Mouse (Mus musculus) myocyte (in vitro differentiated cells): Measurements from ENCODE around the gene Dmbt1. TPM values are rescaled to one million over a fixed set of nuclear protein-coding genes. Genes with fewer than 3 reads are reported as not detected.

Experiments used
- H3K27me3 ChIP-seq: one replicate; pipeline ENCODE4 v1.6.1; 2011; ENCODE audit not compliant: control insufficient read depth, insufficient read depth, insufficient read length
- H3K36me3 ChIP-seq: one replicate; pipeline ENCODE4 v1.6.1; 2011; ENCODE audit not compliant: control insufficient read depth, insufficient read depth
- H3K4me2 ChIP-seq: one replicate; pipeline ENCODE4 v1.6.1; 2011; ENCODE audit warnings: low read depth, control low read depth
- H3K4me3 ChIP-seq: one replicate; pipeline ENCODE4 v1.5.1; 2011; ENCODE audit warnings: mild to moderate bottlenecking, control low read depth, moderate library complexity
- H3K79me2 ChIP-seq: one replicate; pipeline ENCODE4 v1.6.1; 2011; ENCODE audit not compliant: control insufficient read depth, insufficient read depth
- H3ac ChIP-seq: one replicate; pipeline ENCODE4 v1.6.1; 2011; ENCODE audit not compliant: control insufficient read depth, insufficient read length
- CEBPB ChIP-seq: IDR thresholded peaks from 2 replicates; pipeline ENCODE4 v1.6.1; 2011; ENCODE audit warnings: mild to moderate bottlenecking, moderate library complexity; ENCODE audit not compliant: poor library complexity, insufficient read depth, severe bottlenecking
- E2F4 ChIP-seq: IDR thresholded peaks from one replicate; pipeline ENCODE4 v1.6.1; 2011; ENCODE audit warnings: mild to moderate bottlenecking, control low read depth, moderate library complexity; ENCODE audit not compliant: insufficient read depth
- MAX ChIP-seq: IDR thresholded peaks from one replicate; pipeline ENCODE4 v1.6.1; 2011; ENCODE audit warnings: low read depth, mild to moderate bottlenecking, control low read depth
- MYOD1 ChIP-seq, 3 experiments: IDR thresholded peaks; one replicate each; pipeline ENCODE4 v1.6.1; 2011; ENCODE audit warnings: control low read depth in 2 of 3, low read depth in 2 of 3, mild to moderate bottlenecking in 2 of 3, moderate library complexity in 1 of 3; ENCODE audit not compliant: insufficient read length in 2 of 3, control insufficient read depth in 1 of 3
- MYOG ChIP-seq, 3 experiments: IDR thresholded peaks; one replicate each; pipeline ENCODE4 v1.6.1; 2011; ENCODE audit warnings: control low read depth in 2 of 3, low read depth in 2 of 3, mild to moderate bottlenecking in 2 of 3; ENCODE audit not compliant: insufficient read length in 2 of 3, control insufficient read depth in 1 of 3, insufficient read depth in 1 of 3
- POLR2A ChIP-seq: IDR thresholded peaks from one replicate; pipeline ENCODE4 v1.6.1; 2011; ENCODE audit warnings: low read depth, mild to moderate bottlenecking, control low read depth, moderate library complexity; ENCODE audit not compliant: insufficient read length
- POLR2AphosphoS2 ChIP-seq: IDR thresholded peaks from one replicate; pipeline ENCODE4 v1.6.1; 2011; ENCODE audit warnings: low read depth, control low read depth; ENCODE audit not compliant: insufficient read length
- REST ChIP-seq: IDR thresholded peaks from one replicate; pipeline ENCODE4 v1.6.1; 2011; ENCODE audit warnings: mild to moderate bottlenecking, control low read depth, moderate library complexity; ENCODE audit not compliant: insufficient read depth, insufficient read length
- SRF ChIP-seq: IDR thresholded peaks from one replicate; pipeline ENCODE4 v1.6.1; 2011; ENCODE audit warnings: low read depth; ENCODE audit not compliant: control insufficient read depth, insufficient read length
- TCF12 ChIP-seq: IDR thresholded peaks from one replicate; pipeline ENCODE4 v1.6.1; 2011; ENCODE audit warnings: mild to moderate bottlenecking, control low read depth; ENCODE audit not compliant: poor library complexity, insufficient read depth, severe bottlenecking
- TCF3 ChIP-seq: IDR thresholded peaks from one replicate; pipeline ENCODE4 v1.6.1; 2011; ENCODE audit warnings: low read depth, control low read depth; ENCODE audit not compliant: insufficient read length
- USF1 ChIP-seq: IDR thresholded peaks from one replicate; pipeline ENCODE4 v1.6.1; 2011; ENCODE audit warnings: low read depth, mild to moderate bottlenecking, control low read depth, moderate library complexity
- polyA plus RNA-seq: library from polyadenylated mRNA; unstranded; fragments of >200 nt; fragmentation: generic; extraction: Trizol; gene quantifications from one replicate; pipeline ENCODE4 v1.2.1, GENCODE M21; 2012; ENCODE audit warnings: missing spikeins

Gene Dmbt1
- polyA plus RNA-seq, 1 experiment: not detected

- no peaks in the 10 kb centered on the region for H3K36me3 ChIP-seq
- H3K79me2 ChIP-seq: no peaks in the 10 kb centered on the region
- no peak overlapping the region for H3ac ChIP-seq
- H3K4me3 ChIP-seq: no peak overlapping the region
- no peak overlapping the region for H3K4me2 ChIP-seq
- TF ChIP-seq REST (no peak), MYOD1 (IDR thresholded peaks at IDR 0.05; ENCODE audit: control insufficient read depth in 1 of 3, insufficient read length in 2 of 3, low read depth in 2 of 3) (no peak), CEBPB (no peak), TCF3 (no peak), MYOG (IDR thresholded peaks at IDR 0.05; ENCODE audit: control insufficient read depth in 1 of 3, insufficient read depth in 1 of 3, insufficient read length in 2 of 3, low read depth in 2 of 3) (no peak), TCF12 (no peak), POLR2A (no peak), POLR2AphosphoS2 (no peak), SRF (no peak), MAX (no peak), E2F4 (no peak), USF1 (no peak)
- H3K27me3 ChIP-seq: no peaks in the 10 kb centered on the region
Measured at GRCm38 (mm10) chr7:131112486-131112885, 80.6 kb downstream of the Dmbt1 start.

- TF ChIP-seq CEBPB (no peak), TCF3 (no peak), REST (no peak), MAX (no peak), USF1 (no peak), POLR2A (no peak), MYOG (IDR thresholded peaks at IDR 0.05; ENCODE audit: control insufficient read depth in 1 of 3, insufficient read depth in 1 of 3, insufficient read length in 2 of 3, low read depth in 2 of 3) (no peak), MYOD1 (IDR thresholded peaks at IDR 0.05; ENCODE audit: control insufficient read depth in 1 of 3, insufficient read length in 2 of 3, low read depth in 2 of 3) (no peak), POLR2AphosphoS2 (no peak), TCF12 (no peak), E2F4 (no peak), SRF (no peak)
- Histone ChIP-seq H3K27me3 (no peaks in the 10 kb centered on the region), H3ac (no peak overlapping the region), H3K4me2 (no peak overlapping the region), H3K36me3 (no peaks in the 10 kb centered on the region), H3K79me2 (no peaks in the 10 kb centered on the region), H3K4me3 (no peak overlapping the region)
Measured at GRCm38 (mm10) chr7:131113676-131114075, 81.8 kb downstream of the Dmbt1 start.

DNA sequence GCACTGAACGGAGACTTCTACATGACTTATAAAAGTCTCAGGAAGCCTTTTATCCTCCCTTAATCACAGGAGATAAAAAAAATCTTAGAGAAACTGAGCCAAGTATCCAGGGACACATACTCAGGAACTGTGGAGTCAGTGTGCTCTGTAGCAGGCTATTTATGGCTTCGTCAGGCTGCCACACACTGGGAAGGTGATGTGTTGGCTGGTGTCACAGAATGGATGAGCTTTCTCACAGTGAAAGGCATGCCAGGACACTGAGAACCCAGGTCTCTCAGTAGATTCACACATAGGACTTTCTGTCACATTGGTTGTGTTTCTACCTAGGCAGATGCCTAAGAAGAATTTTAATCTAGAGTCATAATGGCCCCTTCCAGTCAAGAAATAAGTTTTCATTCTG lies 82.6 kb downstream of the Dmbt1 start:
- H3K36me3 ChIP-seq: no peaks in the 10 kb centered on the region
- no peak overlapping the region for H3K4me3 ChIP-seq
- H3K4me2 ChIP-seq: no peak overlapping the region
- no peak for TF ChIP-seq USF1
- no peak for TF ChIP-seq SRF
- no peak for TF ChIP-seq E2F4
- TF ChIP-seq REST: no peak
- TF ChIP-seq POLR2AphosphoS2: no peak
- TF ChIP-seq MYOG (IDR thresholded peaks at IDR 0.05; ENCODE audit: control insufficient read depth in 1 of 3, insufficient read depth in 1 of 3, insufficient read length in 2 of 3, low read depth in 2 of 3): no peak
- no peak for TF ChIP-seq TCF3
- no peak for TF ChIP-seq TCF12
- TF ChIP-seq MAX: no peak
- no peak for TF ChIP-seq POLR2A
- no peak for TF ChIP-seq CEBPB
- TF ChIP-seq MYOD1 (IDR thresholded peaks at IDR 0.05; ENCODE audit: control insufficient read depth in 1 of 3, insufficient read length in 2 of 3, low read depth in 2 of 3): no peak
- no peak overlapping the region for H3ac ChIP-seq
- H3K27me3 ChIP-seq: no peaks in the 10 kb centered on the region
- H3K79me2 ChIP-seq: no peaks in the 10 kb centered on the region

- H3K27me3 ChIP-seq: no peaks in the 10 kb centered on the region
- no peaks in the 10 kb centered on the region for H3K79me2 ChIP-seq
- TF ChIP-seq SRF: no peak
- no peak for TF ChIP-seq MYOD1 (IDR thresholded peaks at IDR 0.05; ENCODE audit: control insufficient read depth in 1 of 3, insufficient read length in 2 of 3, low read depth in 2 of 3)
- TF ChIP-seq E2F4: no peak
- no peak for TF ChIP-seq REST
- TF ChIP-seq POLR2AphosphoS2: no peak
- no peak for TF ChIP-seq USF1
- TF ChIP-seq TCF3: no peak
- TF ChIP-seq MAX: no peak
- H3K4me2 ChIP-seq: no peak overlapping the region
- no peak overlapping the region for H3K4me3 ChIP-seq
- no peaks in the 10 kb centered on the region for H3K36me3 ChIP-seq
- no peak overlapping the region for H3ac ChIP-seq
Measured at GRCm38 (mm10) chr7:131122210-131122807, 90.5 kb downstream of the Dmbt1 start.
